Mouse (Mus musculus) kidney, postnatal 0 days (tissue): ENCODE results near the gene Mapre1. TPM values are rescaled to one million over a fixed set of nuclear protein-coding genes. Genes with fewer than 3 reads are reported as not detected.

Experiments used
- ATAC-seq: fragments of 200-750 bp; cut with Nextera tagmentation; replicated peaks from 2 replicates; pipeline ENCODE4 v1.8.0; 2017; ENCODE audit warnings: low read depth, moderate number of reproducible peaks, moderate TSS enrichment, moderate library complexity; ENCODE audit not compliant: low FRiP score
- DNase-seq: peaks from one replicate; pipeline ENCODE4 v3.0.0-alpha.2; 2016; ENCODE audit warnings: low spot score
- H3K27ac ChIP-seq: fragments of 300-500 bp; sonication (generic); 2 replicates; pipeline ENCODE4 v1.5.1; 2014; ENCODE audit warnings: mild to moderate bottlenecking
- H3K27me3 ChIP-seq: fragments of 300-500 bp; sonication (generic); 2 replicates; pipeline ENCODE4 v1.6.1; 2014; ENCODE audit warnings: low read length, mixed read lengths; ENCODE audit not compliant: insufficient read depth
- H3K36me3 ChIP-seq: fragments of 300-500 bp; sonication (generic); 2 replicates; pipeline ENCODE4 v1.6.1; 2014; ENCODE audit warnings: low read length, mixed read lengths; ENCODE audit not compliant: insufficient read depth
- H3K4me1 ChIP-seq: fragments of 300-500 bp; sonication (generic); replicated peaks from 2 replicates; pipeline ENCODE4 v1.6.1; 2014; ENCODE audit warnings: antibody characterized with exemption, low read length, mixed read lengths; ENCODE audit not compliant: insufficient read depth
- H3K4me2 ChIP-seq: fragments of 300-500 bp; sonication (generic); 2 replicates; pipeline ENCODE4 v1.6.1; 2014; ENCODE audit warnings: mild to moderate bottlenecking, low read length, moderate library complexity, mixed read lengths
- H3K4me3 ChIP-seq: fragments of 300-500 bp; sonication (generic); replicated peaks from 2 replicates; pipeline ENCODE4 v1.5.1; 2014; ENCODE audit warnings: low read depth, low read length
- H3K9ac ChIP-seq: fragments of 300-500 bp; sonication (generic); 2 replicates; pipeline ENCODE4 v1.6.1; 2014; ENCODE audit warnings: low read depth, low read length
- H3K9me3 ChIP-seq: fragments of 300-500 bp; sonication (generic); replicated peaks from 2 replicates; pipeline ENCODE4 v1.6.1; 2016; ENCODE audit warnings: low read length, inconsistent platforms, mixed read lengths
- CTCF ChIP-seq: IDR thresholded peaks from 2 replicates; pipeline ENCODE4 v1.5.1; 2016; ENCODE audit warnings: antibody characterized with exemption, low read depth, mild to moderate bottlenecking, moderate library complexity
- WGBS: fragments of 180-500 bp; shearing (Covaris S2); extraction: QIAGEN DNeasy Blood & Tissue Kit; methylation state at CpG from one replicate; pipeline ENCODE4 v1.1.7; 2014; 5-methylcytosine and 5-hydroxymethylcytosine counted together
- polyA plus RNA-seq: library from polyadenylated mRNA; unstranded; fragments of >200 nt; fragmentation: Nextera tagmentation; extraction: Ambion mirVana; gene quantifications from 2 replicates; pipeline ENCODE4 v1.2.1, GENCODE M21; 2015

The Mapre1 gene
- polyA plus RNA-seq, 1 experiment from 2014 or later: 192 TPM

GRCm38 (mm10) chr2:153734033-153734432, 7.0 kb upstream of the Mapre1 start:
- no peak for TF ChIP-seq CTCF
- H3K4me3 ChIP-seq: no peak overlapping the region
- 77% methylated on average over 4 of the region's 4 CpGs for WGBS
- H3K9ac ChIP-seq: no peak overlapping the region
- H3K4me1 ChIP-seq: no peaks in the 10 kb centered on the region
- DNase-seq (no peak), ATAC-seq (no peak)
- H3K27ac ChIP-seq: no peak overlapping the region
- no peak overlapping the region for H3K4me2 ChIP-seq
- H3K27me3 ChIP-seq: no peaks in the 10 kb centered on the region
- no peaks in the 10 kb centered on the region for H3K36me3 ChIP-seq
- H3K9me3 ChIP-seq: no peaks in the 10 kb centered on the region

GRCm38 (mm10) chr2:153741437-153742065, 477 bp downstream of the Mapre1 start:
- Histone ChIP-seq H3K4me2 (peak overlapping the region; percentile 65), H3K9ac (peak overlapping the region; percentile 89), H3K27ac (peak overlapping the region; percentile 89), H3K4me3 (peak overlapping the region; percentile 70), H3K36me3 (no peaks in the 10 kb centered on the region), H3K27me3 (no peaks in the 10 kb centered on the region), H3K9me3 (no peaks in the 10 kb centered on the region), H3K4me1 (peaks cover 13% of the 10 kb centered on the region)
- DNase-seq (peak; percentile 79), ATAC-seq (peak; percentile 89)
- WGBS: 1% methylated on average over 55 of the region's 56 CpGs
- TF ChIP-seq CTCF: no peak

GRCm38 (mm10) chr2:153747994-153748393, 6.9 kb downstream of the Mapre1 start:
- Histone ChIP-seq H3K9me3 (no peaks in the 10 kb centered on the region), H3K27ac (no peak overlapping the region), H3K4me1 (peaks cover 5% of the 10 kb centered on the region; the same call in 1 of the 2 replicates), H3K27me3 (no peaks in the 10 kb centered on the region), H3K4me2 (no peak overlapping the region), H3K4me3 (no peak overlapping the region), H3K9ac (no peak overlapping the region), H3K36me3 (0 out of 2 replicates have a peak, but pooled peaks cover 10% of the 10 kb centered on the region)
- DNase-seq (no peak), ATAC-seq (no peak)
- TF ChIP-seq CTCF: no peak

GRCm38 (mm10) chr2:153750363-153750762, 9.3 kb downstream of the Mapre1 start:
- H3K4me1 ChIP-seq: no peaks in the 10 kb centered on the region
- 75% methylated on average over 2 of the region's 2 CpGs for WGBS
- no peak overlapping the region for H3K9ac ChIP-seq
- H3K27ac ChIP-seq: no peak overlapping the region; the same call in 1 of the 2 replicates
- no peaks in the 10 kb centered on the region for H3K9me3 ChIP-seq
- no peaks in the 10 kb centered on the region for H3K27me3 ChIP-seq
- 0 out of 2 replicates have a peak, but pooled peaks cover 10% of the 10 kb centered on the region for H3K36me3 ChIP-seq
- TF ChIP-seq CTCF: no peak
- H3K4me3 ChIP-seq: no peak overlapping the region
- no peak overlapping the region for H3K4me2 ChIP-seq
- DNase-seq: no peak
- no peak for ATAC-seq

- H3K36me3 ChIP-seq: peaks cover 79% of the 10 kb centered on the region
- H3K27ac ChIP-seq: no peak overlapping the region
- H3K4me2 ChIP-seq: no peak overlapping the region
- DNase-seq (no peak), ATAC-seq (no peak)
- TF ChIP-seq CTCF: no peak
- H3K4me1 ChIP-seq: no peaks in the 10 kb centered on the region
- no peaks in the 10 kb centered on the region for H3K27me3 ChIP-seq
- H3K9ac ChIP-seq: no peak overlapping the region
- no peak overlapping the region for H3K4me3 ChIP-seq
- H3K9me3 ChIP-seq: no peaks in the 10 kb centered on the region
- WGBS: 91% methylated on average over 5 of the region's 5 CpGs
Observed at GRCm38 (mm10) chr2:153762121-153762520, 21.0 kb downstream of the Mapre1 start.

GRCm38 (mm10) chr2:153767484-153767883, 26.4 kb downstream of the Mapre1 start:
- Histone ChIP-seq H3K4me1 (no peaks in the 10 kb centered on the region), H3K27ac (no peak overlapping the region), H3K4me3 (no peak overlapping the region), H3K9ac (no peak overlapping the region), H3K9me3 (no peaks in the 10 kb centered on the region), H3K4me2 (no peak overlapping the region), H3K36me3 (peaks cover 63% of the 10 kb centered on the region), H3K27me3 (no peaks in the 10 kb centered on the region)
- no peak for ATAC-seq
- WGBS: 49% methylated on average over 6 of the region's 6 CpGs
- peak; percentile 67 for DNase-seq
- no peak for TF ChIP-seq CTCF

GRCm38 (mm10) chr2:153768881-153769280, 27.8 kb downstream of the Mapre1 start:
- H3K4me2 ChIP-seq: no peak overlapping the region
- no peak overlapping the region for H3K4me3 ChIP-seq
- no peaks in the 10 kb centered on the region for H3K4me1 ChIP-seq
- no peak overlapping the region for H3K27ac ChIP-seq
- no peak for TF ChIP-seq CTCF
- H3K9ac ChIP-seq: no peak overlapping the region
- no peaks in the 10 kb centered on the region for H3K27me3 ChIP-seq
- ATAC-seq: no peak
- no peaks in the 10 kb centered on the region for H3K9me3 ChIP-seq
- DNase-seq: no peak
- H3K36me3 ChIP-seq: peaks cover 53% of the 10 kb centered on the region
- WGBS: 84% methylated on average over 2 of the region's 2 CpGs
